Mouse (Mus musculus) liver, embryonic 14.5 days (tissue): ENCODE measurements around the gene Pnkd.

Experiments
- CTCF ChIP-seq: IDR thresholded peaks from 2 replicates; pipeline ENCODE4 v1.5.1; 2016; ENCODE audit warnings: antibody characterized with exemption, low read depth, control low read depth
- EP300 ChIP-seq: IDR thresholded peaks from 2 replicates; pipeline ENCODE4 v1.6.1; 2016; ENCODE audit warnings: antibody characterized with exemption, low read depth

- no peak for TF ChIP-seq CTCF
- TF ChIP-seq EP300, result no peak
These were observed 6.2 kb upstream of the Pnkd start, which contains the start of gene Gpbar1 for GRCm38 (mm10) chr1:74278538-74278937.
